Mouse (Mus musculus) hindbrain, embryonic 12.5 days (tissue): ENCODE measurements around the gene Eng. TPM values are rescaled to one million over a fixed set of nuclear protein-coding genes. Genes with fewer than 3 reads are reported as not detected.

ENCODE experiments used
- ATAC-seq: fragments of 200-750 bp; cut with Nextera tagmentation; 2 replicates; pipeline ENCODE4 v1.8.0; 2017; ENCODE audit warnings: moderate TSS enrichment; ENCODE audit not compliant: low FRiP score
- H3K27ac ChIP-seq: fragments of 300-500 bp; sonication (generic); 2 replicates; pipeline ENCODE4 v1.5.1; 2016; ENCODE audit warnings: mild to moderate bottlenecking
- H3K27me3 ChIP-seq: fragments of 300-500 bp; sonication (generic); 2 replicates; pipeline ENCODE4 v1.6.1; 2016; ENCODE audit warnings: mild to moderate bottlenecking
- H3K36me3 ChIP-seq: fragments of 300-500 bp; sonication (generic); 2 replicates; pipeline ENCODE4 v1.6.1; 2016; ENCODE audit warnings: mild to moderate bottlenecking
- H3K4me1 ChIP-seq: fragments of 300-500 bp; sonication (generic); 2 replicates; pipeline ENCODE4 v1.6.1; 2016
- H3K4me2 ChIP-seq: fragments of 300-500 bp; sonication (generic); replicated peaks from 2 replicates; pipeline ENCODE4 v1.6.1; 2016; ENCODE audit warnings: mild to moderate bottlenecking
- H3K4me3 ChIP-seq: fragments of 300-500 bp; sonication (generic); 2 replicates; pipeline ENCODE4 v1.5.1; 2016; ENCODE audit warnings: mild to moderate bottlenecking
- H3K9ac ChIP-seq: fragments of 300-500 bp; sonication (generic); 2 replicates; pipeline ENCODE4 v1.6.1; 2016; ENCODE audit warnings: mild to moderate bottlenecking, moderate library complexity
- H3K9me3 ChIP-seq: fragments of 300-500 bp; sonication (generic); replicated peaks from 2 replicates; pipeline ENCODE4 v1.6.1; 2016; ENCODE audit warnings: mild to moderate bottlenecking
- WGBS: fragments of 180-500 bp; shearing (Covaris S2); methylation state at CpG from one replicate; pipeline ENCODE4 v1.1.7; 2016; 5-methylcytosine and 5-hydroxymethylcytosine counted together
- polyA plus RNA-seq: library from polyadenylated mRNA; unstranded; fragments of >200 nt; fragmentation: Nextera tagmentation; extraction: Ambion mirVana; gene quantifications from 2 replicates; pipeline ENCODE4 v1.2.1, GENCODE M21; 2016

Eng gene
- polyA plus RNA-seq: 31.6 and 32.1 TPM in 2 replicates

DNA sequence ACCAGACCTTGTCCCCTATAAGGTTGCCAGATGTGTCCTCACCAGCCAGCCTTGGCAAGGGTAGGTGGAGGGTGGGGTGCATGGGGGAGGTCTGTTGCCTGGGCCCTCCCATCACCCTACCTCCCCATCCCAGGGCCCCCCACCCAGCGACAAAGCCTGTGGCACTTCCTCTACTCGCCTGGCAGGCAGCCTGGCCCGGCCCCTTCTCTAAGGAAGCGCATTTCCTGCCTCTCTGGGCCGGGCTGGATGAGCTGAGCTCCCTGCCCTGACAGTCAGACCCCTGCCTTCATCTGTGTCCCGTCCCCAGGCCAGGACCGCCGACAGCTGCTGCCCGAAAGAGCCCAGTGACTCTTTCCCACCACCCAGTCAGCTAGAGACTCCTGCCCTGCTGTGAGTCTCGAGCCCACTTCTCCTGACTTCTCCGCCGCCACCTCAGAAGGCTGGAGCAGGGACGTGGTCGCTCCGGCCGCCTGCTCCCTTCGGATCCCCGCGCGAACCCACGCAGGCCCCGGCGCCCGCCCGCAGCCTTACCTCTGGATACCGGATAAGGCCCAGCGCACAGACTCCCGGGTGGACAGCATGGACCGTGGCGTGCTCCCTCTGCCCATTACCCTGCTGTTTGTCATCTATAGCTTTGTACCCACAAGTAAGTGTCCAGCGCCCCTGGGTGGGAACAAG is at the start of gene Eng:
TSS of gene Eng (plus strand) at position 217 of the 678 bp plus-strand sequence.
- Histone ChIP-seq H3K36me3 (no peaks in the 10 kb centered on the region), H3K27ac (peak within 1 kb of the TSS; percentile 0; the same call in 1 of the 2 replicates), H3K4me2 (peak within 1 kb of the TSS; percentile 19), H3K4me1 (peaks cover 14% of the 10 kb centered on the region), H3K9me3 (no peaks in the 10 kb centered on the region), H3K9ac (no peak within 1 kb of the TSS), H3K4me3 (peak within 1 kb of the TSS; percentile 8), H3K27me3 (no peaks in the 10 kb centered on the region)
- ATAC-seq: no peak
- WGBS: 54% methylated on average over 31 of the region's 31 CpGs

DNA sequence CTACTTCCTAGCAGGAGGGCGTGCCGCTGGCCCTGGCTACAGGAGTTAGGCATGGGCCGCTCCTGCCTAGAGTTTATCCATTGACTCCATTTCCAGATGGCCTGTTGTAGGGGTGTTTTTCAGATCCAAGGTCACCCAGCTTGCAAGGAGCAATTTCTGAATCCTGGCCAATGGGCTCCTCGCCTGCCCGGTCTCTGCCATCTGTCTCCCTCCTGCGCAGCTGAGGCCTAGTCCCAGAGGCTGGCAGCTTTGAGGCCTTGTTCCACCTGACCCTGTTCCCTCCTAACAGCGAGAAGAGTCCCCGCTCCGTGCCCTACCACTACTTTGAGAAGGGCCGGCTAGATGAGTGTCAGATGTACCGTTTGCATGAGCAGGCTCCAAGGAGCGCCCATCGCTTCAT is 49.7 kb upstream of the Eng start:
- Histone ChIP-seq H3K27me3 (no peaks in the 10 kb centered on the region), H3K36me3 (peaks cover 14% of the 10 kb centered on the region; the same call in 1 of the 2 replicates), H3K4me3 (no peak overlapping the region), H3K9ac (no peak overlapping the region), H3K9me3 (no peaks in the 10 kb centered on the region), H3K4me1 (peaks cover 6% of the 10 kb centered on the region; the same call in 1 of the 2 replicates), H3K27ac (no peak overlapping the region), H3K4me2 (no peak overlapping the region)
- 80% methylated on average over 13 of the region's 13 CpGs for WGBS
- no peak for ATAC-seq

DNA sequence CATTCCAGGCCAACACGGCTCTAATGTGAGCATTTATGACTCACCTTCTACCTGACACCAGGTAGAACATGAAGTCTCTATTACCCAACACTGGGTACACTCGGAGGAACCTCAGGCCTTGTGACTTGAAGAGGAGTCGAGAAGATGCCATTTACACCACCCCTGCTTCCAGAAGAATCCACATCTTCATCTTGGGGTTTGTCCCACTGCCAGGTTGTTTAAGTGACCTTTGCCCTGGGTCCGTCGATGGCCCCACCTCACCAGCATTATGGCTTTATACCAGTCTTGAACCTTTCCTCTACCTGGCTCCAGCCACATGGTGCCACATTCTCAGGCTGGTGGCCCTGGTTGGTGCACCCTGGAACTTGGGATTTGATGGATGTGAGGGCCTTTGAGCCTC is 49.1 kb upstream of the Eng start:
- no peak overlapping the region for H3K4me2 ChIP-seq
- H3K9me3 ChIP-seq: no peaks in the 10 kb centered on the region
- H3K4me1 ChIP-seq: peaks cover 6% of the 10 kb centered on the region; the same call in 1 of the 2 replicates
- H3K4me3 ChIP-seq: no peak overlapping the region
- peaks cover 14% of the 10 kb centered on the region; the same call in 1 of the 2 replicates for H3K36me3 ChIP-seq
- H3K27me3 ChIP-seq: no peaks in the 10 kb centered on the region
- ATAC-seq: no peak
- no peak overlapping the region for H3K27ac ChIP-seq
- 90% methylated on average over 5 of the region's 5 CpGs for whole genome bisulfite sequencing
- H3K9ac ChIP-seq: no peak overlapping the region

- peak overlapping the region; percentile 18; the same call in 1 of the 2 replicates for H3K9ac ChIP-seq
- H3K27me3 ChIP-seq: no peaks in the 10 kb centered on the region
- no peaks in the 10 kb centered on the region for H3K9me3 ChIP-seq
- H3K36me3 ChIP-seq: peaks cover 14% of the 10 kb centered on the region; the same call in 1 of the 2 replicates
- no peak for ATAC-seq
- 86% methylated on average over 5 of the region's 5 CpGs for WGBS
- H3K4me1 ChIP-seq: peaks cover 6% of the 10 kb centered on the region; the same call in 1 of the 2 replicates
- H3K4me3 ChIP-seq: no peak overlapping the region
- no peak overlapping the region for H3K4me2 ChIP-seq
- no peak overlapping the region for H3K27ac ChIP-seq
Observed at GRCm38 (mm10) chr2:32597699-32598098, 48.7 kb upstream of the Eng start.

- Histone ChIP-seq H3K36me3 (peaks cover 14% of the 10 kb centered on the region; the same call in 1 of the 2 replicates), H3K27me3 (no peaks in the 10 kb centered on the region), H3K9ac (no peak overlapping the region), H3K4me3 (no peak overlapping the region), H3K9me3 (no peaks in the 10 kb centered on the region), H3K4me1 (peaks cover 6% of the 10 kb centered on the region; the same call in 1 of the 2 replicates), H3K27ac (no peak overlapping the region), H3K4me2 (no peak overlapping the region)
- 92% methylated on average over 8 of the region's 8 CpGs for WGBS
- no peak for ATAC-seq
Observed at GRCm38 (mm10) chr2:32598506-32598905, 47.9 kb upstream of the Eng start.

- Histone ChIP-seq H3K4me1 (peaks cover 6% of the 10 kb centered on the region; the same call in 1 of the 2 replicates), H3K27ac (no peak within 1 kb of the TSS), H3K36me3 (peaks cover 12% of the 10 kb centered on the region; the same call in 1 of the 2 replicates), H3K9me3 (no peaks in the 10 kb centered on the region), H3K9ac (no peak within 1 kb of the TSS), H3K4me2 (no peak within 1 kb of the TSS), H3K27me3 (no peaks in the 10 kb centered on the region), H3K4me3 (no peak within 1 kb of the TSS)
- 95% methylated on average over 3 of the region's 3 CpGs for WGBS
- no peak for ATAC-seq
Observed at GRCm38 (mm10) chr2:32599409-32599808, 47.0 kb upstream of the Eng start, which contains the start of gene St6galnac6. Gene St6galnac6, plus strand, starts transcription at chr2:32599709.

- ATAC-seq: no peak
- H3K9ac ChIP-seq: no peak overlapping the region
Observed at GRCm38 (mm10) chr2:32601417-32602065, 44.9 kb upstream of the Eng start.

DNA sequence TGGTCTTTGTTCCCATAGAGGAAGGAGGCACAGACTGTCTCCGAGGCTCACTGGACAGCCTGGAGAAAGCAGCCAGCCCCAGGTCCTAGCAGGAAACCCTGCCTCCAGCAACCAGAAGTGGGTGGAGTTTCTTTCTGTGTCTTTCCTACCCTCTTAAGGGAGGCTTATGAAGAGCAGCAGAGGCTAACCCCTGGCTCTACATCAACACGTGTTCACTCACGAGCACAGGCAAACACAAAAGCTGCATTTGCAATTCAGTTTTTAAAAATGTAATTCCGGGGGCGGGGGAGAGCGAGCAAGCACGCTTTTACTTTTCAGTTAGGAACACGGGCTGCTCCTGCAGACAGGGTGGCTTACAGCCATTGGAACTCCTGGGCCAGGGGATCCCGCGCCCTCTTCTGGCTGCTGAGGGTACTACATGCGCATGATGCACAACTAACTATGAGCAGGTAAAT is 43.8 kb upstream of the Eng start:
- 0 out of 2 replicates have a peak, but pooled peaks cover 5% of the 10 kb centered on the region for H3K27me3 ChIP-seq
- peaks cover 15% of the 10 kb centered on the region; the same call in 1 of the 2 replicates for H3K4me1 ChIP-seq
- H3K27ac ChIP-seq: no peak overlapping the region
- H3K4me3 ChIP-seq: 0 out of 2 replicates have a peak overlapping the region, but pooled peaks have one; percentile 8
- under 1% methylated on average over 11 of the region's 11 CpGs for WGBS
- H3K9me3 ChIP-seq: no peaks in the 10 kb centered on the region
- no peak for ATAC-seq
- 0 out of 2 replicates have a peak, but pooled peaks cover 2% of the 10 kb centered on the region for H3K36me3 ChIP-seq
- H3K4me2 ChIP-seq: peak overlapping the region; percentile 37
- no peak overlapping the region for H3K9ac ChIP-seq

More at GRCm38 (mm10) chr2:32601417-32602065, 44.9 kb upstream of the Eng start:
- WGBS: 44% methylated on average over 8 of the region's 8 CpGs
- no peaks in the 10 kb centered on the region for H3K9me3 ChIP-seq
- H3K27ac ChIP-seq: no peak overlapping the region
- peaks cover 6% of the 10 kb centered on the region; the same call in 1 of the 2 replicates for H3K4me1 ChIP-seq
- H3K27me3 ChIP-seq: 0 out of 2 replicates have a peak, but pooled peaks cover 4% of the 10 kb centered on the region
- 0 out of 2 replicates have a peak, but pooled peaks cover 5% of the 10 kb centered on the region for H3K36me3 ChIP-seq
- H3K4me3 ChIP-seq: no peak overlapping the region
- no peak overlapping the region for H3K4me2 ChIP-seq

DNA sequence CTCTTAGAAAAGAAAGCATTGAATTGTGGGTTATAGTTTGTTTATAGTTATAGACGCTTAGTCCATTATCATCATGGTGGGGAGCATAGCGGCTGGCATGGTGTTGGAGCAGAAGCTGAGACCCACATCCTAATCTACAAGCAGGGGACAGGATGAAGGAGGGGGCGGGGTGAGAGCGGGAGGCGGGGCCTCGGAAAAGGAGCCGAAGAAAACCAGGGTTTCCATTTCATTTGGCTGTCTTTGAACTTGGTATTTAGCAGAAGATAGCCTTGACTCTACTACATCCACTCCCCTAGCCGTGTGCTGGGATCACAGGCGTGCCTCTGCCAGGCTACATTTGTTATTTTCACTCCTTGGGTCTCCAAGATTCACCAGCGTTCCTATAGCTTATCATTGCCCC is 41.8 kb upstream of the Eng start:
- Histone ChIP-seq H3K4me3 (no peak overlapping the region), H3K9ac (no peak overlapping the region), H3K4me2 (no peak overlapping the region), H3K9me3 (no peaks in the 10 kb centered on the region), H3K27ac (no peak overlapping the region), H3K27me3 (peaks cover 17% of the 10 kb centered on the region; the same call in 1 of the 2 replicates), H3K4me1 (peaks cover 26% of the 10 kb centered on the region), H3K36me3 (no peaks in the 10 kb centered on the region)
- no peak for ATAC-seq
- 50% methylated on average over 10 of the region's 10 CpGs for WGBS

DNA sequence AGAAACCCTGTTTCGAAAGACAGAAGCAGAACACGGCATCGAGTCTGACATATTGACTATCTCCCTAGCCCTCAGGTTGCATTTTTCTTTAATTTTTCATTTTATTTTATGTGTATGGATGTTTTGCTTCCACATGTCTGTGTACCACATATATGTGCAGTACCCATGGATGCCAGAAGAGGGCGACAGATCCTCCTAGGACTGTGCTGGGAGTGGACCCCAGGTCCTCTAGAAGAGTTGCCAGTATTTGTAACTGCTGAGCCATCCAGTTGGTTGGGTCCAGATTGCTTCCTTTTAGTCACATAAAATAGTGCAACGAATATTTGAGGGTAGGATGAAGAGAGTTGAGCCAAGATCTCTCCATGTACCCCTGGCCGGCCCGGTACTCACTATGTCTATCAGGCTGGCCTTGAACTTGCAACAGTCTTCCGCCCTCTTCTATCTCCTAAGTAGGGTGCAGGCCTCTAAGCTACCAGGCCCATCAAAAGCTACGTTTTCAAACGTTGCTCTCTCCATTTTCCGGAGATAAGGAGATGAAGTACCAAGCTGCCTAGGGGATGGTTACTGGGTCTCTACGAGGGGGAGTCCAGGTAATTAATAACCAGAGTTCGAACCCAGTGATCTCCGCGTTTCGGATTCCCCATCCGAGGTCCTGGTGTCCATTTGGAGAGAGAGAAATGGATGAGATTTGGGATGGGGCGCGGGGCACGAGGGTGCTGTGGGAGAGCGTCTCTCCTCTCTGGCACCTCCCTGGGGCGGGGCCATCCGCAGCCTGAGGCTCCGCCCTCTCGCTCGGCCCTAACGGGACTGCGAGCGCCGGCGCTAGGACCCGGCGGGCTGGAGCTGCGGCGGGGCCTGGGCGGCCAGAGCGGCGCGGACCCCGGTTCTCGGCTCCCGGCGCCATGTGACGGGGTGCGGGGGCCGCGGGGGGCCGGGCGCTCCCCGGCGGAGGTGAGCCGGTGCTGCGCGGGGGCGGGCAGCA is 39.9 kb upstream of the Eng start:
- H3K4me1 ChIP-seq: peaks cover 32% of the 10 kb centered on the region

GRCm38 (mm10) chr2:32607262-32607947 is 39.0 kb upstream of the Eng start:
- Histone ChIP-seq H3K4me3 (peak overlapping the region; percentile 59), H3K27ac (no peak overlapping the region)
- no peak; the same call in 1 of the 2 replicates for ATAC-seq

More for the DNA sequence above, 39.9 kb upstream of the Eng start:
- no peaks in the 10 kb centered on the region for H3K9me3 ChIP-seq
- H3K4me2 ChIP-seq: peak overlapping the region; percentile 73
- no peaks in the 10 kb centered on the region for H3K36me3 ChIP-seq
- peaks cover 17% of the 10 kb centered on the region; the same call in 1 of the 2 replicates for H3K27me3 ChIP-seq
- WGBS: 11% methylated on average over 53 of the region's 55 CpGs
- peak; percentile 67 for ATAC-seq
- H3K4me3 ChIP-seq: peak overlapping the region; percentile 59
- no peak overlapping the region for H3K27ac ChIP-seq
- H3K9ac ChIP-seq: peak overlapping the region; percentile 80

More at GRCm38 (mm10) chr2:32607262-32607947, 39.0 kb upstream of the Eng start:
- Histone ChIP-seq H3K36me3 (no peaks in the 10 kb centered on the region), H3K9me3 (no peaks in the 10 kb centered on the region), H3K9ac (peak overlapping the region; percentile 80), H3K4me2 (peak overlapping the region; percentile 73), H3K27me3 (peaks cover 17% of the 10 kb centered on the region; the same call in 1 of the 2 replicates), H3K4me1 (peaks cover 29% of the 10 kb centered on the region)
- 5% methylated on average over 34 of the region's 34 CpGs for WGBS
